8 mouse cellular contexts compared by ENCODE assay signal in genomic region chr5:143561544-143562185, GRCm38 (mm10). TPM values are rescaled to one million over a fixed set of nuclear protein-coding genes. Genes with fewer than 3 reads are reported as not detected.
A peak's percentile ranks its signal among the peaks of the same experiment; 100 is the strongest.
DNase-seq lines count a peak whose midpoint lies in the region; ATAC-seq and TF ChIP-seq lines count a peak whose summit lies in the region.
"Had no signal": no experiment of that assay in that cellular context is flagged by ENCODE, and none has a peak within 500 bp of the region (broad histone marks: within the 10 kb centered on the region; RNA-seq: fewer than 3 reads in every experiment).

No protein-coding gene starts in this region.

- H3K27ac ChIP-seq in heart, postnatal 0 days (ENCODE audit: low read depth): peak overlapping the region; percentile 79
- H3K27ac ChIP-seq in forebrain, embryonic 16.5 days (ENCODE audit: low read length): no peak overlapping the region
- H3K27ac ChIP-seq in neural tube, embryonic 15.5 days (replicated peaks): no peak overlapping the region

- no peaks in the 10 kb centered on the region for H3K9me3 ChIP-seq in heart, postnatal 0 days (replicated peaks; ENCODE audit: control insufficient read depth, low read length)
- H3K9me3 ChIP-seq in forebrain, embryonic 16.5 days (ENCODE audit: control insufficient read depth, low read length): no peaks in the 10 kb centered on the region
- no peaks in the 10 kb centered on the region for H3K9me3 ChIP-seq in neural tube, embryonic 15.5 days (replicated peaks)
- H3K9me3 ChIP-seq: megakaryocyte, embryonic 14.5 days had no signal

- H3K4me1 ChIP-seq in heart, postnatal 0 days (ENCODE audit: control insufficient read depth, insufficient read depth): peaks cover 47% of the 10 kb centered on the region
- no peaks in the 10 kb centered on the region for H3K4me1 ChIP-seq in forebrain, embryonic 16.5 days (replicated peaks; ENCODE audit: control insufficient read depth, insufficient read depth, low read length)
- peaks cover 3% of the 10 kb centered on the region; the same call in 1 of the 2 replicates for H3K4me1 ChIP-seq in neural tube, embryonic 15.5 days

- H3K36me3 ChIP-seq in heart, postnatal 0 days (replicated peaks; ENCODE audit: control insufficient read depth, insufficient read depth, low read length): peaks cover 4% of the 10 kb centered on the region; the same call in 1 of the 2 replicates
- H3K36me3 ChIP-seq in forebrain, embryonic 16.5 days (ENCODE audit: control insufficient read depth, insufficient read depth): no peaks in the 10 kb centered on the region
- peaks cover 6% of the 10 kb centered on the region; the same call in 1 of the 2 replicates for H3K36me3 ChIP-seq in neural tube, embryonic 15.5 days

- ATAC-seq in heart, postnatal 0 days (ENCODE audit: insufficient read depth, low read depth): peak; percentile 81
- no peak for ATAC-seq in forebrain, embryonic 16.5 days
- ATAC-seq in neural tube, embryonic 15.5 days (ENCODE audit: low FRiP score): no peak

- no peak overlapping the region for H3K4me2 ChIP-seq in heart, postnatal 0 days (ENCODE audit: low read depth, low read length)
- no peak overlapping the region for H3K4me2 ChIP-seq in forebrain, embryonic 16.5 days (ENCODE audit: low read length)
- H3K4me2 ChIP-seq in neural tube, embryonic 15.5 days: no peak overlapping the region

- no peaks in the 10 kb centered on the region for H3K27me3 ChIP-seq in heart, postnatal 0 days (ENCODE audit: control insufficient read depth, insufficient read depth, low read length)
- no peaks in the 10 kb centered on the region for H3K27me3 ChIP-seq in forebrain, embryonic 16.5 days (replicated peaks; ENCODE audit: control insufficient read depth, insufficient read depth, low read length)
- no peaks in the 10 kb centered on the region for H3K27me3 ChIP-seq in neural tube, embryonic 15.5 days (replicated peaks)
- H3K27me3 ChIP-seq: megakaryocyte, embryonic 14.5 days had no signal

- DNase-seq in right cerebral cortex, adult 2 months (ENCODE audit: low spot score in 2 of 2): peak; percentile 60 to 70
- DNase-seq in right cerebral cortex, postnatal 10 days (ENCODE audit: low spot score in 2 of 2): no peak
- DNase-seq in cerebellum, adult 9-11 months: peak; percentile 49
- peak; percentile 75 for DNase-seq in heart, postnatal 0 days (ENCODE audit: low spot score)
- peak; percentile 10 to 31 for DNase-seq in natural killer cell, adult 2 months (ENCODE audit: low spot score in 2 of 2)

- peak; percentile 91; the same call in 1 of the 2 replicates for TF ChIP-seq EP300 in heart, postnatal 0 days (IDR thresholded peaks at IDR 0.05; ENCODE audit: low read depth)

- H3K9ac ChIP-seq in heart, postnatal 0 days (replicated peaks; ENCODE audit: low read depth, low read length): no peak overlapping the region
- no peak overlapping the region for H3K9ac ChIP-seq in forebrain, embryonic 16.5 days (replicated peaks; ENCODE audit: low read depth, low read length)
- no peak overlapping the region for H3K9ac ChIP-seq in neural tube, embryonic 15.5 days (replicated peaks)

- no peak for TF ChIP-seq CTCF in heart, postnatal 0 days (IDR thresholded peaks at IDR 0.05; ENCODE audit: low read depth)

- WGBS in heart, postnatal 0 days: 26% methylated on average over 14 of the region's 14 CpGs
- 82% methylated on average over 14 of the region's 14 CpGs for WGBS in forebrain, embryonic 16.5 days
- WGBS in neural tube, embryonic 15.5 days: 73% methylated on average over 14 of the region's 14 CpGs

- H3K4me3 ChIP-seq in heart, postnatal 0 days (ENCODE audit: low read depth, low read length): no peak overlapping the region
- no peak overlapping the region for H3K4me3 ChIP-seq in forebrain, embryonic 16.5 days (replicated peaks; ENCODE audit: low read length)
- no peak overlapping the region for H3K4me3 ChIP-seq in neural tube, embryonic 15.5 days (replicated peaks)
- H3K4me3 ChIP-seq: megakaryocyte, embryonic 14.5 days had no signal

RNA-seq across cellular contexts. Expression of gene Rac1, which starts 33.8 kb away (rescaled TPM):
- total RNA-seq in heart, postnatal 0 days (2014; rRNA removed; ENCODE audit: low replicate concordance): 135 and 194 TPM in 2 replicates
- 241 and 249 TPM in 2 replicates for polyA plus RNA-seq in heart, postnatal 0 days (2015; fragmentation: Nextera tagmentation; extraction: Ambion mirVana)
- polyA plus RNA-seq in forebrain, embryonic 16.5 days (2015; fragmentation: Nextera tagmentation; extraction: Ambion mirVana): 385 and 445 TPM in 2 replicates
- 385 and 423 TPM in 2 replicates for polyA plus RNA-seq in neural tube, embryonic 15.5 days (2015; fragmentation: Nextera tagmentation; extraction: Ambion mirVana)

Comparison
In these comparisons a context has a peak if more than half of its experiments do, and no peak if none do; other contexts are left out.
1. DNase-seq: peak in right cerebral cortex, adult 2 months (2 of 2), cerebellum, adult 9-11 months (single experiment), heart, postnatal 0 days (single experiment) and natural killer cell, adult 2 months (2 of 2); none in right cerebral cortex, postnatal 10 days (0 of 2).